Mouse (Mus musculus) erythroid progenitor cell, adult 5-6 weeks (primary cell): ENCODE results near the gene Nsrp1. TPM values are rescaled to one million over a fixed set of nuclear protein-coding genes. Genes with fewer than 3 reads are reported as not detected.
A peak's percentile ranks its signal among the peaks of the same experiment; 100 is the strongest.

Source experiments
- ATAC-seq: replicated peaks from 2 replicates; pipeline ENCODE4 v1.8.0; 2016; ENCODE audit warnings: moderate number of reproducible peaks, mild to moderate bottlenecking, moderate TSS enrichment, inconsistent platforms; ENCODE audit not compliant: poor library complexity, low FRiP score, severe bottlenecking
- total RNA-seq, 2 experiments: library from RNA; stranded (forward) in 1 of 2; stranded (reverse) in 1 of 2; fragments of 150-400 nt in 1 of 2; fragments of 186-747, 209-891 nt in 1 of 2; gene quantifications; 2 replicates each; pipeline versions ENCODE4 v1.2.3 to v1.2.4; 2015 to 2017; ENCODE audit warnings: low replicate concordance in 2 of 2

Nsrp1 gene
- total RNA-seq, 2 experiments from 2014 or later: 4.1 to 10.5 TPM

- ATAC-seq: no peak
These were observed 14.8 kb downstream of the Nsrp1 start for GRCm38 (mm10) chr11:77063406-77063805.

GRCm38 (mm10) chr11:77061951-77062350 is 16.3 kb downstream of the Nsrp1 start:
- no peak for ATAC-seq

- ATAC-seq: no peak
These were observed 35.4 kb downstream of the Nsrp1 start for GRCm38 (mm10) chr11:77042816-77043215.

DNA sequence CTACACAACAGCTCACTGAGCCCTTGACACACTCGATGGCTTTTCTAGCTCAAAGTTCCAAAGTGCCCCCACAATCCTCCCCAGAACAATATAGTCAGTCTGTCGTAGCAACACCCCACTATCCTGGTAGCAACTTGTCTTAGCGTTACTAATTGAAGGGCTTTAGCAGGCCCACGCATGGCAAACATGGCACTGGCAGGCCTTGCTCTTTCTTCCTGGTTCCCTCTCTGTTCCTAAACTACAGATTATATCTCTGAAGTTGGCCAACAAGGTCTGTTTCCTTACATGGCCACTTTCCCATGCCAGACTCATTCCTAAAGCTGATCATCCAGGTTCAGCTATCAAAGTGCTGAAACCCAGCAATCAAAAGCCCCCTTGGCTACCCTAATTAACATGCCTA is 36.3 kb downstream of the Nsrp1 start:
- no peak for ATAC-seq

DNA sequence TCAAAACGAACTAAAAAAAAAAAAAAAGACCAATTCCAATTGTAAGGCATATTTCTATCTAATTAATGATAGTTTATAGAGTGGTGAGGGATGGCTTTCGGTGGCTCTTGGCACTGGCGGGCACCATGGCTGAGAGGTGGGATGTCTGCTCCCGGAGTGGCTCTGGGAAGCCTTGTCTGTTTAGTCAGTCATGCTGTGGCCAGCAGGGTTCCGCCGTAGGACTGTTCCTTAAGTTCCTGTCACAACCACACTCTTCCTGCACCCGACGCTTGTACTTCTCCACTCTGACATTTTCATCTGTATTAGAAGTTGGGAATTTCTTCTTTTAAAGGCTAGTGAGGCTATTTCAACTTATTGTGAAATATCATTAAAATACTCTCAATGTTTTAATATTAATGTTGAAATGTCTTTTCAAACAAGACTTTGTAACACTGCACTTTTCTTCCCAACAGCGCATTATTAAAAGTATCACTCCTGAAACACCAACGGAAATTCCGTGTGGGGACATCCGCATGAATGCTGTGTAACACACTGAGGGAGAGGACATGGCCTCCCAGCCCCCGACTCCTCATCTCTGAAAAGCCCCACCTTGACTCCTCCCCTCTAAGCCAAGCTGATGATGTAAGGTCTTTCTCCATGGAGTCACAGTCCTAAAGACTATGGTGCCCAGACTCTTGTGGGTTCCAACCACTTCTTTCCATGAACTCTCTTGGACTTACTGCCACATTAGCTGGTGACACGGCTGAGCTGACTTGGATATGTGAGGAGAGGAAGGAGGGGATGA is 46.9 kb downstream of the Nsrp1 start:
- ATAC-seq: no peak

DNA sequence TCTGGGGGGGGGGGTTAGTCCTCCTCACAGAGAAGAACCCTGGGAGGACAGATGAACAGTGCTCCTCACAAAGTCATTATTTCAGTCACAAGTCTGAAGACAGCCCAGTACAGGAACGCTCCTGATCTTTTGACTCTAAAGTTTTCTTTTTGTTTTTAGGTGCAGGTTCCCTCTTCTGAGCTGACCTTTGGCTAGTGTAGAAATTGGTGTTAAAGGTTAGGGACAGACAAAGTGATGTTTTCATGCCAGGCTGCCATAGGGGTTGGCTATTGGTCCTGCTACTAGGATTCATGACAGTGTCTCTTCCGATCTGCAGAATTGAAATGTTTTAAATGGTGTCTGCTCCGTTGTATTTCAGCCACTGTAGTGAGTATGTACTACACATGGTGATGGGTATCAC is 50.1 kb downstream of the Nsrp1 start:
- ATAC-seq: no peak

- ATAC-seq: no peak
These were observed 51.7 kb downstream of the Nsrp1 start for GRCm38 (mm10) chr11:77026559-77026958.

- no peak for ATAC-seq
These were observed 56.4 kb downstream of the Nsrp1 start for GRCm38 (mm10) chr11:77021749-77022396.

DNA sequence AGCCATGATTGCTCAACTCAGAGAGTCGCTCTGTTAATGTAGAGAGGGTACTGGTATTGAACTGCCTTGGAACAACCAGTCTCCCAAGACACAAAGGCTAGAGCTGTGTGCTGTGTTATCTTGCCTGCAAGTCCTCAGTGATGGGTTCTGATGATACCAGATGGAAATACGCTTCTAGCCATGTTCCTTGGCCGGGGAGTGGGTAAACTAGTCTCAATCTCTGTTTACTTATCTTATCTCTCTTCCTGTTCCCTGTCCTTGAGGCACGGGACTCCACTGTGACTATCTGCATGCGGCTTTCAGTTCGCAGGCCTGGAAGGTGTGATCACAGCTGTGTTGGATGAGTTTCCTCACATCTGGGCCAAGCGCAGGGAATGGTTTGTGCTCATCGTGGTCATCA is 58.7 kb downstream of the Nsrp1 start:
- no peak for ATAC-seq

DNA sequence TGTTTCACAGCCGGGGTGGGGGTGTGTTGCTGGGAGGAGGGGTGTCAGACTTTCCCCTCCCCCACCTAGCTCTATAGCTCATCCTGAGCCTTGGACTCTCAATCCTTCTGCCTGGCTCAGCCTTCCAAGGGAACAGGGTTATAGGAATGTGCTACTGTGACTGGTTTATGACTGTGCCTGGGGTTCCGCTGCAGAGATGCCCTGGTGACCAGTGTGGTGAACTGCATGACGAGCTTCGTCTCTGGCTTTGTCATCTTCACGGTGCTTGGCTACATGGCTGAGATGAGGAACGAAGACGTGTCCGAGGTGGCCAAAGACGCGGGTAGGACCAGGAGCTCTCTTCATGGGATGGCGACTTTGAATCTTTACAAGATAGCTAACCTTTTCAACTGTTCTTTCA is 60.2 kb downstream of the Nsrp1 start:
- no peak for ATAC-seq

DNA sequence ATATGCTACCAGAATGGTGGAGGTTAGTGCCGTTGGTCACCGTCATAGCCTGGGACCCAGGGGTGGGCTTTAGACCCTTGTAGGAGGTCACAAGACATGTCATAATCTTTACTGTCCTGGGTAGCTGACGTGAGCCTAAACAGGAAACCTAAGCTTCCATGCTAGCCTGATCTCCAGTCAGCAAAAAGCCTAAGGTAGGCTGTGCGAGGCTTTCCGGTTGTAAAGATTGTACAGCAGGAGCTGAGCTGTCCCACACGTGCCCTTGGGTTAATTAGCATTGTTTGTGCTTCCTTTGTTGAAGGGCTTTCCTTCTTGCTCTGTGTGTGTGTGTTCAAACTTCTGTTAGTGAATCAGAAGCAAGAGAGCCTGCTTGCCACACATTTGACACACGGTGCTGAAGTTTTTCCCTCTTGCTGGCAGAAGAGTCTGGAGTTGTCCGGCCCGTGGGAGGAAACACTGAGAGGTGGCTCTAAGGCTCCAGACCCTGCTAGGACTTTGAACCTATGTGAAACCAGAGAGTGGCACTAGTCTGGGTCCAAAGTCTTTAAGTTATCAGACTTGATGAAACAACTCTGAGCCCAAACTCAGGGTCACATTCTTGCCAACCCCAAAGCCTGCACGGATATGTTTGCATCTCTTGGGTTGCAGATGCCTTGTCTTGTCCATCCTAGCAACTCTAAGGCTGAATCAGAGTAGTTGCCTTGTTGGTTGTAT is 67.3 kb downstream of the Nsrp1 start:
- ATAC-seq: no peak

DNA sequence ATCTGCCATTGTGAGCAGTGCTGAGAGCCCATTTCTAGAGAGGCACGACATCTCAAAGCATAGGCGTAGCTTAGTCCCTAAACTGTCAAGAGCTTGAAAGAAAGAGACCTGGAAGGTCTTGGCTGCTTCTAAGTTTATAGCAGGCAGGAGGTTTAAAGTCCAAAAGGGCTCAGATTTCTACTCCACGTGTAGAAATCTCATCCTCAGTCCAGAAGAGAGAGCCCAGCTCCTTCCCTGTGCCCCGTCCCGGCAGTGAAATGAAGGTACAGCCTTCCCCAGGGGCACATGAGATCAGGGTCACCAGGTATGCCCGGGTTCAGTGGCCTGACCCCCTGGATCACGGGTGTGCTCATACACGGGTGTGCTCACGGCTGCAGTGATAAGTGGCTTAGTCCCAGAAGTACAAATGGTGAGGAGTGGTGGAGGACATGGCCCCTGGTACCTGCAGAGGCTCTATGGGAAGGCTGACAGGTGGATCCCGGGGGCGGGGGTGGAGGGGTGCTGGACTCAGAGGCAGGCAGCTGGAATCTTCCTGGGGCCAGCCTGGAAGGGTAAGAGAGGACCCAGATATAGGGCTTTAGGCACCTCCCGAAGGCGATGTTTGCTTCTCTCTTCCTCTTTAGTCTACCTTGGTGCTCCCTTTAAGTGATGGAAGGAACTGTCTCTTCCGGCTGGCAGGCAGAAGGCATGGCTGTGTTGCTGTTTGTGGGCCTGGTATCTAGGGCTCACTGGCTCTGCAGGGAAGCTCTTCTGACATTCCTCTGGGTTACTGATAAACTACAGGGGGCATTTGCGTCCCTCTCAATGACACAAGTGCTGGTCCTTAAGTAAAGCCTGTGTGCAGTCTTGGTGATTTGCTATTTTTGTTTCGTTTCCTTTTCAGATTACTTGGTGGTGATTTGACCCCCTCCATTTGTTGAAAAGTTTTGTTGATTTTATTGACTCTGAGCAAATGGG is 68.9 kb downstream of the Nsrp1 start:
- ATAC-seq: no peak

GRCm38 (mm10) chr11:77006616-77007015 is 71.6 kb downstream of the Nsrp1 start:
- no peak for ATAC-seq

DNA sequence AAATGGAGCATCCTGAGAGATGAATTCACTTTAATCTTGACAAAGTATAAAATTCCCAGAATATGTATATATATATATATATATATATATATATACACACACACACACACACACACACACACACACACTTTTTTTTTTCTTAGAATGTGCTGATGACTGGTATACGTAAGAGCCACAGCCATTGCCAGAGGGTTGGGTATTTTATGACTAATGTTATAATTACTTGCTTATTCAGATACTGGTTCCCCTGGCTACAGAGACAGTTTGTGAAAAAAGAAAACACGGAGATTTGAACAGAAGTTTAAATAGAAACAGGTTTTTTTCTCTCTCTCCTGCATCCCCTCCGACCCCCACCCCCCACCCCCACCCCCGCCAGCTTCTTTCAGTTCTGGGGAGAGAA is 72.4 kb downstream of the Nsrp1 start:
- no peak for ATAC-seq

GRCm38 (mm10) chr11:77002361-77002760 is 75.9 kb downstream of the Nsrp1 start:
- no peak for ATAC-seq

DNA sequence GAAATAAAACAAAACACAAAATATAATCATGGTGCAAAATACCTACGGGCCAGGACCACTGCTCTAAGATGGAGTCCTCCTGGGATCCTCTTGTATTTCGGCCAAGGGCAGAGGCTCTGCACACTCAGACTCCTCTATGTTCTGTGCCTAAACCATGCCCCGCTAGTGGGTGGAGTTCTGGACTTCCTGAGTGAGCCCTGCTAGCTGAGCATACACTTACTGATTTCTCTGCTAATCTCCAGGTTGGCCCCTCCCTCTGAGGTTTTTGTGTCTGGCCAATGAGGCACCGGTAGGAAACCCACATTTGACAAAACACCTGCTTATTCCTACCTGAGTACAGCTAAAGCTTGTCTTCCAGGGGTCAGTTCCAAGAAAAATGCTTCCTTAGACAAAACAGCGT is 77.5 kb downstream of the Nsrp1 start:
- no peak for ATAC-seq

GRCm38 (mm10) chr11:76998705-76999226 is 79.5 kb downstream of the Nsrp1 start:
- ATAC-seq: no peak

DNA sequence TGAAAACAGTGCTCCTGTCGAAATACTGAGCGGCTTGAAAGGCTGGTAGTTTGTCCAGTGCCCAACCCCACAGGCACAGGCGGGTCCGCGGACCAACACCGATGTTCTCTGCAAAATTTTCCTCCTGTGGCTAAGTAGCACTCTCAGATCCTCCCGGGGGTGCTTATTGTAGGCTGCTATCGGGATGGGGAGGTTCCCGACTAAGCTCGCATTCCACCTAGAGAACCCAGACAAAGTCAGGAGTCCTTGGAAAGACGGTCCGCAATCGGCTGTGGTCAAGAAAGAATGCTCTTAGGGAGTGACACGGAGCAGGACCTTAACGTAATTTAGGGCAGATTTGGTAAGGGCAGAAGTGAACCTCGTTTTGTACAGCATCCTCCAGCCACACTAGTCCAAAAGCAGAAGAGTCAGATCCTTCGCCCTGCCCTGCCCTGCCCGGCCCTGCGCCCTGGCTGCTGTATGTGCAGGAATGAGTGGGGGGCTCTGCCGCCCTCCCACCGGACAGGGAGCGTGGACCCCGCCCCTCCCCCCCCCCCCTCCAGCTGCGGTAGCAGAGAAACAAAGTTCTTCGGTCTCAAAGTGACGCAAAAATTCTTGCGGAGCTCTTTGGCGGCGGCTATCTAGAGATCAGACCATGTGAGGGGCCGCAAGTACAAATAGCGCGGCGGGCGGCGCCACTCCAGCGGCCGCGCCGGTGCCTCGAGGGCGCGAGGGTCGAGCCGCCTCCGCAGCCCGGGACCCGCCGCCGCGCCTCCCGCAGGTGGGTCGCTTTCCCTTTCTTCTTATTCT is 80.1 kb downstream of the Nsrp1 start, which contains the start of gene Slc6a4:
Gene Slc6a4 (plus strand): TSS at position 688 of the 789 bp plus-strand sequence.
- ATAC-seq: no peak

DNA sequence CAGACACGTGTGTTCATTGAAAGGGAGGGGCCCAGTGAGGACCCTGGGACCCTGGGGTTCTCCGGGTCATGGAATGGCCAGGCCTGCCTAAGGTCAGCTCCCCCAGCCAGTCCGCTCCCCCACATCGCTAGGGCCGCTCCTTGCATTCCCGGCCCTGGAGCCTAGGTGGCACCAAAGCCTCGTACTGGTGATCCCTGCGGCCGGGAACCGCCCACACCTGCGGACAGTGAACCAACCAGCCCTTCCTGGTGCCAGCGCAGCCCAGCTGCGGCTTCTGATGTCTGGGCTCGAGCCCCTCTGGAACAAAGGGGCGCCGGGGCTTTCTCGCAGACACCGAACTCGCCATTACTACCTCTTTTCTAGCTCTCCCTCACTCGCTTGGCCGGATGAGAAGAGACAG is 80.9 kb downstream of the Nsrp1 start:
- peak; percentile 87 for ATAC-seq
